Mouse (Mus musculus) heart, adult 2 months (tissue): Measurements from ENCODE around the gene Hoxa10.

Experiments
- CTCF ChIP-seq: fragments of 200-600 bp; IDR thresholded peaks from 2 replicates; pipeline ENCODE4 v1.8.1; 2022; ENCODE audit warnings: antibody characterized with exemption, mild to moderate bottlenecking, moderate library complexity
- EP300 ChIP-seq: fragments of 200-500 bp; IDR thresholded peaks from 2 replicates; pipeline ENCODE4 v1.6.1; 2011; ENCODE audit warnings: low read depth, low read length, control low read depth; ENCODE audit not compliant: insufficient read depth
- POLR2A ChIP-seq: fragments of 200-500 bp; IDR thresholded peaks from 2 replicates; pipeline ENCODE4 v1.6.1; 2011; ENCODE audit warnings: mild to moderate bottlenecking, low read depth, low read length, control low read depth; ENCODE audit not compliant: insufficient read depth

GRCm38 (mm10) chr6:52232568-52232965 is 8.1 kb downstream of the Hoxa10 start:
- TF ChIP-seq POLR2A (no peak), EP300 (no peak), CTCF (no peak)
